Mouse (Mus musculus): ENCODE measurements around the gene C3ar1. TPM values are rescaled to one million over a fixed set of nuclear protein-coding genes. Genes with fewer than 3 reads are reported as not detected.

Gene C3ar1
- polyA plus RNA-seq, 1 experiment from 2014 or later, result 1.5 TPM

- H3K9ac ChIP-seq (ENCODE audit: low read depth, low read length), result peak overlapping the region; percentile 77
- H3K36me3 ChIP-seq (ENCODE audit: control insufficient read depth, insufficient read depth, low read length), result no peaks in the 10 kb centered on the region
- H3K4me3 ChIP-seq (ENCODE audit: low read depth, low read length), result peak overlapping the region; percentile 60
- peak overlapping the region; percentile 100 for H3K27ac ChIP-seq (ENCODE audit: low read depth, low read length)
- peak overlapping the region; percentile 77 for H3K4me2 ChIP-seq
- peak; percentile 99 for ATAC-seq (replicated peaks; ENCODE audit: insufficient number of reproducible peaks, low FRiP score, low TSS enrichment)
- under 1% methylated on average over 30 of the region's 30 CpGs for WGBS (ENCODE audit: insufficient replicate concordance)
- H3K9me3 ChIP-seq (replicated peaks; ENCODE audit: control insufficient read depth, low read length), result no peaks in the 10 kb centered on the region
- 0 out of 2 replicates have a peak, but pooled peaks cover 2% of the 10 kb centered on the region for H3K4me1 ChIP-seq (ENCODE audit: control insufficient read depth, insufficient read depth, low read length)
- H3K27me3 ChIP-seq (ENCODE audit: control insufficient read depth, insufficient read depth, low read length), result no peaks in the 10 kb centered on the region
Measured at GRCm38 (mm10) chr6:122810615-122811279, 45.2 kb downstream of the C3ar1 start.

- H3K4me1 ChIP-seq (ENCODE audit: control insufficient read depth, insufficient read depth, low read length), result 0 out of 2 replicates have a peak, but pooled peaks cover 2% of the 10 kb centered on the region
- WGBS (ENCODE audit: insufficient replicate concordance), result 1% methylated on average over 11 of the region's 11 CpGs
- no peak for ATAC-seq (replicated peaks; ENCODE audit: insufficient number of reproducible peaks, low FRiP score, low TSS enrichment)
- H3K4me2 ChIP-seq, result peak overlapping the region; percentile 77
- H3K4me3 ChIP-seq (ENCODE audit: low read depth, low read length), result peak overlapping the region; percentile 60
- peak overlapping the region; percentile 100 for H3K27ac ChIP-seq (ENCODE audit: low read depth, low read length)
- no peaks in the 10 kb centered on the region for H3K36me3 ChIP-seq (ENCODE audit: control insufficient read depth, insufficient read depth, low read length)
- peak overlapping the region; percentile 77 for H3K9ac ChIP-seq (ENCODE audit: low read depth, low read length)
- H3K27me3 ChIP-seq (ENCODE audit: control insufficient read depth, insufficient read depth, low read length), result no peaks in the 10 kb centered on the region
- H3K9me3 ChIP-seq (replicated peaks; ENCODE audit: control insufficient read depth, low read length), result no peaks in the 10 kb centered on the region
Measured at GRCm38 (mm10) chr6:122810022-122810614, 45.8 kb downstream of the C3ar1 start.

DNA sequence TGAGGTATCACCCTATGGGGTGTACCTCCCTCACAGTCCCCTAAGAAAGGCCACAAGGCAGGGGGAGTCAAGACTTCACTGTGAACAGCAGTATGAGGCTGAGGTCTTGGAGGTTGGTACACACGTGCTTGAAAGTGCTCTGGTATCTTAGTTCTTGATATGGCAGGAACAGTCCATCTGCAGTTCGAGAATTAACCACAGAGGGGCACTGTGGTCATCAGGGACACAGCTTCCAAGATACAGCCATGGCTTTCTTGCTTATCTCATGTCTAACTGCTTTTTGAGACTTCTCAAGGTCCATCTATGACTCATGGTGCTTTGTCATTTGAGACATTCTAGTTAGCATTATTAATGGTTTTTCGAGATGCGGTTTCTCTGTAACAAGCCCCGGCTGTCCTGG is 51.5 kb downstream of the C3ar1 start:
- Histone ChIP-seq H3K9me3 (replicated peaks; ENCODE audit: control insufficient read depth, low read length) (no peaks in the 10 kb centered on the region), H3K27me3 (ENCODE audit: control insufficient read depth, insufficient read depth, low read length) (no peaks in the 10 kb centered on the region), H3K9ac (ENCODE audit: low read depth, low read length) (no peak overlapping the region), H3K4me3 (ENCODE audit: low read depth, low read length) (no peak overlapping the region), H3K27ac (ENCODE audit: low read depth, low read length) (no peak overlapping the region), H3K36me3 (ENCODE audit: control insufficient read depth, insufficient read depth, low read length) (no peaks in the 10 kb centered on the region), H3K4me1 (ENCODE audit: control insufficient read depth, insufficient read depth, low read length) (peaks cover 4% of the 10 kb centered on the region; the same call in 1 of the 2 replicates), H3K4me2 (no peak overlapping the region)
- no peak for ATAC-seq (replicated peaks; ENCODE audit: insufficient number of reproducible peaks, low FRiP score, low TSS enrichment)
- 25% methylated on average over 5 of the region's 5 CpGs for WGBS (ENCODE audit: insufficient replicate concordance)

DNA sequence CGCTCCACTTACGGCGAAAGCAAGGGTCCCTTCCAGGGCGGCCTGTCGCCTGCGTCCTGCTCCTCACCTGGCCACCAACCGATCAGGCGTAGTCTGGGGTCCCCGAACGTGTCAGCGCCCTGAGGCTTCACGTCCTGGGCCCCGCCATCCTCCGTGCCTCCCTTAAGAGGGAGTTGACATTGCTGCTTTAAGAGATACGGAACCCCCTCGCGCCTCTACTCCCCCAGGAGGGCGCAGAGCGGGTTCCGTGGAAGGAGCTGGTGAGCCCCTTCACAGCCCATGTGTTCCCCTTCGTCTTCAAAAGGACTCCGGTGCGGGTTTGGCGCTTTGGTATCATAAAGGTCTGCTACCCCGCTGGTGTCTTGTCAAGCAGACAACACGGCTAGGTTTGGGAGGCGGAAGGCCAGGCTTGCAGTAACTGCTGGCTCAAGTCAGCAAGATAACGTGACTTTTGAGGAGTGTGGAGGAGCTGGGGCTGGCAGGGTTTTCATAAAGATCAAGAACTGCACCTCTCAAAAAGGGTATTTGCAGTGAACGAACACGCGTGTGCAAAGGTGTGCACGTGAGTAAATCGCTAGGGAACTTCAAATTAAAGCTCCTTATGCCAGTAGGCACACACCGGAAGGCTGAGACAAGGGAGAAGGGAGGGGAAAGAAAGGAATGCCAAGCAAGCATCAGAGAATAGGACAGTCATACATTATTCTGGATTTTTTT is 54.0 kb downstream of the C3ar1 start:
- peaks cover 4% of the 10 kb centered on the region; the same call in 1 of the 2 replicates for H3K4me1 ChIP-seq (ENCODE audit: control insufficient read depth, insufficient read depth, low read length)
- H3K4me3 ChIP-seq (ENCODE audit: low read depth, low read length), result peak overlapping the region; percentile 64
- H3K4me2 ChIP-seq, result peak overlapping the region; percentile 100
- H3K9ac ChIP-seq (ENCODE audit: low read depth, low read length), result peak overlapping the region; percentile 80
- WGBS (ENCODE audit: insufficient replicate concordance), result 2% methylated on average over 34 of the region's 34 CpGs
- no peaks in the 10 kb centered on the region for H3K36me3 ChIP-seq (ENCODE audit: control insufficient read depth, insufficient read depth, low read length)
- H3K27me3 ChIP-seq (ENCODE audit: control insufficient read depth, insufficient read depth, low read length), result no peaks in the 10 kb centered on the region
- H3K27ac ChIP-seq (ENCODE audit: low read depth, low read length), result peak overlapping the region; percentile 70; the same call in 1 of the 2 replicates
- peak; percentile 57 for ATAC-seq (replicated peaks; ENCODE audit: insufficient number of reproducible peaks, low FRiP score, low TSS enrichment)
- H3K9me3 ChIP-seq (replicated peaks; ENCODE audit: control insufficient read depth, low read length), result no peaks in the 10 kb centered on the region

DNA sequence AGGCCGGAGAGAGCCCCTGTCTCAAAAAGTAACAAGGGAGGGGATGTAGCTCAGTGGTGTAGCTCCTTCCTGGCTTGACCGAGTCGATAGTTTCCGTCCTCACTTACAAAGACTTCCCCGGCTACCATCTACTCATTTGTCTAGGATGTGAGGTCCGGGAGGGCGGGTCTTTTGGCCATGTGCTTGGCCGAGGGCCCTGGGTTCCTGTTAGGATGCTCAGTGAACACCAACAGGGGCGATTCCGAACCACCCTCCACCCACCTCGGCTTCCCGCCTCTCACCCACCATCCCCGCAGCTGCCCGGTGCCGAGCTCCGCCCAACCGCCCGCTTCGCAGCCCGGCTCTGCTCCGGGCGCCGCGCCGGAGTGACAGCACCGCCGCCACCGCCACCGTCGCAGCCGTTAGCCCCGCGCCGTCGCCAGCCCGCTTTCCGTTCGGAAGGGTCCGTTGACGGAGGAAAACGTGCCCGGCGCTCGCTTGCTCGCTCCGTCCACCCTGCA is 54.6 kb downstream of the C3ar1 start, which contains the start of gene Slc2a3:
TSS of gene Slc2a3 (minus strand) at position 340 of the 500 bp plus-strand sequence.
- WGBS (ENCODE audit: insufficient replicate concordance), result under 1% methylated on average over 46 of the region's 46 CpGs
- H3K4me3 ChIP-seq (ENCODE audit: low read depth, low read length), result peak within 1 kb of the TSS; percentile 64
- H3K9me3 ChIP-seq (replicated peaks; ENCODE audit: control insufficient read depth, low read length), result no peaks in the 10 kb centered on the region
- no peaks in the 10 kb centered on the region for H3K36me3 ChIP-seq (ENCODE audit: control insufficient read depth, insufficient read depth, low read length)
- H3K27ac ChIP-seq (ENCODE audit: low read depth, low read length), result peak within 1 kb of the TSS; percentile 70; the same call in 1 of the 2 replicates
- no peaks in the 10 kb centered on the region for H3K27me3 ChIP-seq (ENCODE audit: control insufficient read depth, insufficient read depth, low read length)
- peaks cover 4% of the 10 kb centered on the region; the same call in 1 of the 2 replicates for H3K4me1 ChIP-seq (ENCODE audit: control insufficient read depth, insufficient read depth, low read length)
- H3K9ac ChIP-seq (ENCODE audit: low read depth, low read length), result peak within 1 kb of the TSS; percentile 80
- peak within 1 kb of the TSS; percentile 100 for H3K4me2 ChIP-seq
- peak; percentile 76 for ATAC-seq (replicated peaks; ENCODE audit: insufficient number of reproducible peaks, low FRiP score, low TSS enrichment)

DNA sequence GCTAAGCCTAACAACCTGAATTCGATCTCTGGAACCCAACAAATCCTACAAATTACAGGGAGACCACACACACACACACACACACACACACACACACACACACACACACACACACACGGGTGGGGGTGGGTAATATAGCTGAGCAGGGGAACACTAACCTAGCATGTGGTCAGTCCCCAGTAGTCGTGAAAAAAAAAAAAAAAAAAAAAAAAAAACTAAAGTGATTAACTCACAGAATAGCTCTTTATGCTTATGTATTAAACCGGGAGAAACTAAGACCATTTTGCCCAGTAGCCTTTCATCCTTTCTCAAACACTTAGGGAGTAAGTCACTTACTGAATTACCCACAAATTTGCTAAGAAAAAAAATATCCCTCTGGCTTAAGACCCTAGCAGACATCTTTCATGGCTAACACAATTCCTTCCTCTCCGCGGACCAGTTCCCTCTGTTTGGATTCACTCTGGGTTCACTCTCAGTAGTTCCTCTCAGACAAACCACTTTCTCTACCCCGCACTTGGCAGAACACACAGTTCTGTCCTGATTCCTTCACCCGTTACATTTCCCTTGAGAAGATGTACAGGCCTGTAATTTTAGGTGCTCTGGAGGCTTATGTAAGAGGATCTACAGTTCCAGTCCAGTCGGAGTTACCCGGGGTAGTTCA is 55.2 kb downstream of the C3ar1 start:
- H3K4me3 ChIP-seq (ENCODE audit: low read depth, low read length), result peak overlapping the region; percentile 64
- peak overlapping the region; percentile 80; the same call in 1 of the 2 replicates for H3K9ac ChIP-seq (ENCODE audit: low read depth, low read length)
- no peaks in the 10 kb centered on the region for H3K27me3 ChIP-seq (ENCODE audit: control insufficient read depth, insufficient read depth, low read length)
- no peak for ATAC-seq (replicated peaks; ENCODE audit: insufficient number of reproducible peaks, low FRiP score, low TSS enrichment)
- H3K36me3 ChIP-seq (ENCODE audit: control insufficient read depth, insufficient read depth, low read length), result no peaks in the 10 kb centered on the region
- H3K4me1 ChIP-seq (ENCODE audit: control insufficient read depth, insufficient read depth, low read length), result peaks cover 4% of the 10 kb centered on the region; the same call in 1 of the 2 replicates
- 43% methylated on average over 10 of the region's 10 CpGs for WGBS (ENCODE audit: insufficient replicate concordance)
- H3K4me2 ChIP-seq, result peak overlapping the region; percentile 100
- H3K27ac ChIP-seq (ENCODE audit: low read depth, low read length), result no peak overlapping the region
- no peaks in the 10 kb centered on the region for H3K9me3 ChIP-seq (replicated peaks; ENCODE audit: control insufficient read depth, low read length)

Measured in heart, embryonic 11.5 days (tissue).